Mouse (Mus musculus) mouse trophoblast stem cell (cell line): Measurements from ENCODE around the gene Atrnl1.

Experiments
- in situ Hi-C, 2 experiments: fragments of 300-500 bp; cut with MseI, MboI; formaldehyde crosslinking; loops; 2 replicates in 1 of 2; 3 replicates in 1 of 2; pipeline ENCODE4 v1.15.1; 2025

Gene Atrnl1

DNA sequence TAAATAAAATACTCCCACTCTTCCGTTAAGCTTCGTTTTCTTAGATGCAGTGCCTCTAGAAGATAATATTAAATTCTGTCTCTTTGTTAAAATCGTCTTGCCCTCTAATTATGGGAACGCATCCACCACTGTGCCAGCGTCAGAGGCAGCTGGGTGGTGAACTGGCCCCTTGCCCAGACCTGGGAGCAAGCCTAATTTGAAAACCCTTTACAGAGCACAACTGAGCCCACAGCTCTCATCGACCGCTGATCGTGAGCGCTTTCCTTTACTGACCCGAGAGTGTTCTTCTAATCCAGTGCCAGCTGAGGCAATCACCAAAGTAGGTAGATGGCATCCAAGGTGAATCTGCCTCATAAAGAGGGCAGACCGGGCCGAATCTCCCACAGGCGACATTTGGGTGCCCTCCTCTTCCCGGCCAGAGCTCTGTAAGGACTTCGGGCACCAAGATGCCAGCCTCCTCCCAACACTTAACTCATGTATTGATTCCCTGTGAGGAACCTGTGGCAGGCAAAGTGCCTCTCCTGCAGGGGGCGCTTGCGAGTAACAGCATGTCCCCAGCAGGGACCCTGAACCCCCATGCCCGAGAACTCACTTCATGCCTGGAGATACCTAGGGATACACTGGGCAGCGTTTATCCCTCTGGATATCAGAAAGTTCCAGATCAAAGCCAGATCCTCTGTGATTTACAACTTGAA is 507.5 kb downstream of the Atrnl1 start:
- in situ Hi-C loops: no loop called here

DNA sequence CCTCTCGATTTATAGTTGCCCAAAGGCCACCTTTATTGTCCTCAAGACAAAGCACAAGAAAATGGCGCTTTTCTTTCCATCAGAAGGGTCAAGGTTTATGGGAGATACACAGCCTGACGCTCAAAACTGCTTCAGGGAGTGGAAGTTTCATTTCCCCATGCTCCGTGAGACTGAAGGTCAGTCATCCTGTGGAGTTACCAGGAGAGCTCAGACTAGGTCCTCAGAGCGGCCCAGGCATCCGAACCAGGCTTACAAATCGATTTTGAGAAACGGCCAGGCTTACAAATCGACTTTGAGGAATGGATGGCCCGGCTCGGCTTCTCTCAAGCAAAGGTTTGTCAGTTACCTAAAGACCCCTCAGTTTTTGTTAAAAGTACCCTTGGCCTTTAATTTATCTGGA is 508.0 kb downstream of the Atrnl1 start:
- in situ Hi-C loops: no loop called here

DNA sequence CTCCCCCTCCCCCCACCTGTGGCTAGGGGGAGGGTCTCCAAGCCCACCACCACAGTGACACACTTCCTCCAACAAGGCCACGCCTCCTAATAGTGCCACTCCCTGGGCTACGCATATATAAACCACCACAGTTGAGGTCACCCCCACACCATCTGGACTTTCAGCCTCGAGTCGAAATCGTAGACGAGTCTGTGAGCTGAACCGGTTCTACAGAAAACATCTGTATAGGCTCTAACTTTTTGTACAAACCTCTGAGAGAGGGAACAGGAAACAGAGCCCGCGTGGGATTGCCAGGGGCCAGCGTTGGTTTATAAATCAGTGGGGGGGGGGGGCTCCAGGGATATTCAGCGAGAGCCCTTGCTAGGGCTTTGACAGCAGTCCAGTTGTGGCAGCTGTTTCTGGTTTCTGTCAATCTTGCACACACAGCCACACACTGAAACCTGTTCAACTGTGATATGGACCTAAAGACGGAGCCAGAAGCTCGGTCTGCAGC is 508.9 kb downstream of the Atrnl1 start:
- in situ Hi-C loops: no loop called here

DNA sequence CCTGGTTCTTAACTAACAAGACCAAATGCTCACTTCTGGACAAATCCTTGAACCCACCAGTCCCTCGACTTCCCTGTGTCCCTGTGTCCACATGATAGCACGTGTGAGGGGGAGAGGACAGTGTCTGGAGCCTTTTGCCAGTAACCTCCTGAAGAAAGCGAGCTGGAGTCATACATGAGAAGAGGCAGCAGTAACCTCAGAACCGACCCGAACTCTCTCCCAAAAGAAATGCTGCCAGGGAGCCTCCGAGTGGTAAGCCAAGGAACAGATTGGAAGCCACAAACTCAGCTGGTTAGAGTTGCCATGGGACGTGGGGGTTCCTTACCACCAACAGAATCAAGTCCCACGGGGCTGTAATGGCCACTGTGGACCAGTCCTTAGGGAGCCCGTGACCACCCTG is 509.8 kb downstream of the Atrnl1 start:
- in situ Hi-C loops: no loop called here

DNA sequence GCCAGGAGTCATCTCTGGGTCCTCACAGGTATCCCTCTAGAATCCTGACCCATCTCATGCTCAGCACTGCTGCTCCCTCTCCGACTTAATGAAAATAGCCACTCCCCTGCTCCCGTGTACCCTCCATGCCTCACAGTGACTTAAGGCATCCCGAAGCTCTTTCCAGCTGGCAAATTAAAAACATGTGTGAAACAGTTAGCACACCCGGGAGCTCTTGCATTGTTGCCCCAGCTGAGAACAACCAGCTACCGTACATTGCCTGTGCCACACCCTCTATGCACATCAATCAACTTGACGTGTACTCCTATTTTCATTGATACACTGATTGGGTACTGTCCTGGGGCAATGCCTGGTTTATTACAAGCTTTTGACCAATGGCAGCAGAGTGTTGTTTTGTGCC is 510.8 kb downstream of the Atrnl1 start:
- in situ Hi-C loops: no loop called here

DNA sequence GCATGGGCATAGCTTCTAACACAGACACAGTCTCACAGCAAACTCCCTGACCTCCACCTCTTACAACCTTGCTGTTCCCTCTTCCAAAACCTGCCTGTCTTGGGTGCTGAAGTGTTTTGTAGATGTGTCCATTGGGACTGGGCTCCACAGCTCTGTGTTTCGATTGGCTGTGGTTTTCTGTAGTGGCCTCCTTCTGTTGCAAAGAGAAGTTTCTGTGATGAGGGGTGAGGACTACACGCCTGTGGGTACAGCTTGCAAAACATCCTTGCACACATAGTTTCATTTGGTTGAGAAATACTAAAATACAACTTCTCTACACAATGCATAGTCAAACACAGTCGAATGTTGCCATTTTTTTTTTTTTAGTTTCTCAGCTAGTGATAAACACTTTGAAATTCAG is 512.8 kb downstream of the Atrnl1 start:
- in situ Hi-C loops: no loop called here

DNA sequence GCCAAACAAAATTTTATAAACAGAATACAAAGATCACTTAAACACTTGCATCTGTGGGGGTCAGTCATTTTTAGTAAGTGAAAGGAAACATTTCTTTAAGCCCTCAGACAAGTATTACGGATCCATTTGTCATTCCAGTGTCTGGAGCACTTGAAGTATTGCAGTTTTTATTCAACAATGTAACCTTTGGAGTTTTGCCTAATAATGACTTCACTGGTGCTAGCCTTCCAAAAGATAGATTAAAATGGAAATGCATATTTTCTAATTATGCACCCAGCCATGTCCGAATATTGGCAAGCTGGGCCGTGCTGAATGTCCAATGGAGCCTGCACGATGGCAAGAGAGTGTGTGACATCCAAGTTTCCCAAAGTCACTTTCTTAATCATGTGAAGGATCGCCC is 513.7 kb downstream of the Atrnl1 start:
- in situ Hi-C loops: no loop called here

DNA sequence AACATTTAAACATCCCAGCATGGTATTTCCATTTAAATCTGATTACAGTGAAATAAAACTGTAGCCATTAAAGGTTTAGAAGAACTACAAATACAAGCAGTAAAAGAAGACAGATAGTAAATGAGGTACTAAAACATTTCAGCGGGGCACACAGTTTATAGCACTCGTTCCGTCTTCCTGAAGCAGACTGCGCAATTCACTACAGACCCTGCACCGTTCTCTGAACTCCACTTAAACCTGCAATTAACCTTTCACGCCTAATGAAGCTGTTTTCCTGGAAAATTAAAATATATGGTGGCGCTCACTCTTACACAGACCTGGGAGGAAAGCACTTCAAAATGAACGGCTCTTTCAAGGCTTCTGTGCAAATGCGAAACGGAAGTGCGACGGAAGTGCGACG is 514.2 kb downstream of the Atrnl1 start:
- in situ Hi-C loops: no loop called here

DNA sequence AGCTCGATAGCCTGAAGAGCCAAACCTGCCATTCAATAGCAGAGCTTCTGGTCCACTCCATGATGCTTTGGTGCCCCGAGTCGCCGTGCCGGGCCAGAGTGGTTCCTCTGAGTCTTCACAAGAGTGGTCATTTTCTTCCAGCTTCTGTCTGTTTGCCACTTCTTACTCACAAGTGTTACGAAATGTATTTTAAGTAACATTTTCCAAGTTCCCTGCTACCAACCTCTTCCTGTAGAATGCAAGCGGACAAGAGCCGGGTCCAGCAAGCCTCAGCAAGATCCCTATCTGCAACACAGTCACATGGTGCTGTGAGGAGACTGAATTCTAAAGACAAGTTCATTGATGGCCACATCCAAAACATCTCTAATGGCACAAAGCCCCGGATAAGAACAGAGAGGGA is 521.1 kb downstream of the Atrnl1 start:
- in situ Hi-C loops: no loop called here

DNA sequence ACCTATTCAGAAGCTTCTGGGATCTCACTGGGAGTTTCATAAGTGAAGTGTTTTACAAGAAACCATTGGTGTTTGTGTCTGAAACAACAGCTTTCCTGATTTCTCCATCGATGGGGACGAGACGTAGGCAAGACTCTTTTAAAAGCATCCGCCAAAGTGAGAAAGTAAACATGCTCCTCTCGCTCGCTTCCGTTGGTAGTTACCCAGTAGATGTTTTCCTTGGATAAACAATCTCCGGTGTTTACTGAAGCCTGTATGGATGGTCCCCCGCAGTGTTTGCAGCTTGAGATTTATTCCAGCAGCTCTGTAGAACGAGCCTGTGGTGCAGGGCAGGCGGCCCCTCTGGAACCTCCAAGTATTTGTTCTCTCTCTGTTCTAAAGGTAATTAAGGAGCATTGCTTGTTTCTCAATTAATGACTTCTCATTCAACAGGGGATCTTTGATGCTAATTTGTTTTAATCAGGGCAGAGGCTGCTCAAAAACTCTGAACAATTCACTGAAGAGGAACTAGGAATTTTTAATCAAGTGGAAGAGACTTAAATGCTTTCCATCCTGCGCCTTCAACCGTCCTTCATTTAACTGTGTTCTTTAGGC is 529.5 kb downstream of the Atrnl1 start:
- in situ Hi-C loops: no loop called here

DNA sequence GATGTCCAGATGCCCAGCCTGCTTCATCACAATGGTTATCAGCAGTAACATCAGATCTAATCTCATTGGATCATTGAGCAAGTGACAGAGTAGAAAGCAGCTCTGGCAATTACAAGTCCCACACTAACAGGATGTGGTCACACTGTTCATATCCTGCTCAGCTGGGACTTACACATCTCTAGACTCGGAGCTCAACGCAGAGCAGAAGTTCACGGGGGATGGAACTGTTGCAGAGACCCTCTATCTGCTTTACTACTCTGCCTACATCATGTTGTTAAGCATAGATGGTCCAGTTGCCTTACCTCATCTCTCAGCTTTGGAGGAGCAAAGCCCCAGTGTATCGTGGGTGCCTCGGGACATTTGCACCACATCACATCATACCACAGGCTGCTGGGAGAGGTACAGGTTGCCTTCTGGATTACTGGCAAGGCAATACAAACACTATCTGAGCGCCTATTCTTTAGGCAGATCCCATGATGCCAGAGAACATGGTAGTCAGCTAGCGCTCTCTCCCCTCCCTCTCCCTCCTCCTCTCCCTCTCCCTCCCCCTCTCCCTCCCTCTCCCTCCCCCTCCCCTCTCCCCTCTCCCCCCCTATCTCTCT is 533.1 kb downstream of the Atrnl1 start:
- in situ Hi-C loops: no loop called here

DNA sequence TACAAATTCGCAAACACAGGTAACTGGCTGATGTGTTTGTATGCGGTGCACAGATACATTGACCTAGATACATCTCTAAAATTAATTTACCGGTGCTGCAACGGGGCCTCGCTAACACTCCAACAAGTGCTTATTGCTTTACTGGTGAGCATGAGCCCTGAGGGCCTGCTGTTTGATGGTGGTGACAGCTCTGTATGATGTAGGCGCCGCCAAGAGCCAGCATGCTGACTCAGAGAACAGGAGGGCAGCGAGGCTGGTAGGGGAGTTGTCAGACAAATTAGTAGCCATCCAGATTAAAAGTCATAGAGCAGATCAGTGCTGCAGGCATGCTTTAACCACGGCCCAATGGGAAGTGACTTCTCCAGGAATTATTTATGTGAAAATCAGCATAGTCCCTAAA is 534.7 kb downstream of the Atrnl1 start:
- in situ Hi-C loops: no loop called here

DNA sequence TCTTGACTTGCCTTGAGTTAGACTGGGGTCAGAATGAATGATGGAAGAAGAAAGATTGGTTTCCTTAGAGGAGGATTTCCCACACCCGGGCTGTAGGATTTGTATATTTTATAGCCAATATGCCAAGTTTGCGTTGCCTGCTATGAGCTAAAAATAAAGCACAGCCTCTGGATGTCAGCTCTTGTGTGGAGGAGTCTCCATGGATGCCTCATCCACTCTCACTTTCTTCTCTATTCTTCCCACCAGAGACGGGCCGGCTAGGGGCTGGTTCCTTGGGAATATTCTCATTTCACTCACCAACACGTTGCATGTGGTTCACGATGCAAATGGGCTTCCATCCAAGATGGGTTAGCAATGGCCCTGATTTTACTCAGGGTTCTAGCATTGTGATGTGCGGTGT is 540.4 kb downstream of the Atrnl1 start:
- in situ Hi-C loops: no loop called here

DNA sequence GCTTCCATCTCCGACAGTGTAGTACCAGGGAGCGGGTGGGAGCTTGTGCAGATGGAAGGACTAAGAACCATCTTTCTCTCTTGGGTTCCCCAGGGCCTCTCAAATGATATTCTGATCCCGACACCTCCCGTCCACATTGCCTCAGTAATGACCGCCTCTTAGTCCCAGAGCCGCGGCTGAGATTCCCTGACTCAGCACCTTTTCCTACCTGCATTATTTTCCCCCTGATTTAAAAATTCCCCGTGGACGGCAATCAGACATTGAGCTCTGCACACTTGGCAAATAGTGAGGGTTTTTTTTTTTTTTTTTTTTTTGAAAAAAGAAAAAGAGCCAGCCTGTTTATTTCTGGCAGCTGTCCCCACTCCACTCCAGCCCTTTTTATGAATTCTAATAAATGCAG is 550.7 kb downstream of the Atrnl1 start:
- in situ Hi-C loops: no loop called here

DNA sequence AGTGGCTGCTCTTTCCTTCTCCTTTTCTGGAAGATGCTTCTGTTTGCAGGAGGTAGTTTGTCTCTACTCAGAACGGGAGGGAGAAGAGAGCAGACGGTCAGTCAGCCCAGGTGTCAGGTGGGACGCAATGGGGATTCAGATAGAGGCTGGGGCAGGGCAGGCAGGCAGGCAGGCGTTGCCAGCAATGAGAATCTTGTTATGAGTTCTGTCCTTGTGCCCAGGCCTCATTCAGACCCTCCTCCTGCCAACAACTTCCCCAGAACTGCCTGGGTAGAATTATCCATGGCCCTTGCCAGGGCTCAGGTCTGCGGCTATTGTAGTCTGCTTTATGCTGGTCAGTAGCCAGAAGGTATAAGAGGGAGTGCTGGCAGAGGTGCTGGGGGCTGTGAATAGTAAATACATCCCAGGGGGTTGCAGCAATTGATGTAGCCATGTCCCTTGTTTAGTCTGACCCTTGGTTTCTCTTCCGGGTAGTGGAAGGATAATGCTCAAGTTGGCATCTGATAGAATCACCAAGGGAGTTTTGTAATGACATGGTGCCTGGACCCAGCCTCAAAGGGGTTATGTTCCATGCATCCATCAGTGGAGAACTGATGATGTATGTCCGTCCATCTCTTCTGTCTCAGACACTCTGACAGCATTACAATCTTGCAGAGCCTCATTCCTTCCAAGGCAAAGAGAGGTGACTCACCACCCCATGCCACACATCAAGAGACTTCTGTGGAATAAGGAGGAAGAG is 554.2 kb downstream of the Atrnl1 start:
- in situ Hi-C loops: no loop called here

DNA sequence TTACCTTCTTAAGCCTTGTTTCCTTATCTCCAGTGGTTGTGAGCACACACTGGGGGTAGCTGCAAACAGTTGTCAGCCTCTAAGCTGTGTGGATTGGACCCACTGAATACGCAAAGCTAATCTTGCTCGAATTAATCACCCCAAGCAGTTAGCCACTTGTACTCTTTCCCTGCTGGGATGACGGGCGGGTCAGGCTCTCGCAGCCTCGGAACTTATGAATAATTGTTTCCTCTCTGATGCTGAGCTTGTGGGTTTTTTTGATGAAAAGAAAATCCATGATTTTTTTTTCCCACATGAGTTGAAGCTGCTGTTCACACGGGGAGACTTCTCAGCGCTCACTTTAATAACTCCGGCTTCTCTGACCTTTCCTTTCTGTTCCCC is 554.8 kb downstream of the Atrnl1 start:
- in situ Hi-C loops: no loop called here

DNA sequence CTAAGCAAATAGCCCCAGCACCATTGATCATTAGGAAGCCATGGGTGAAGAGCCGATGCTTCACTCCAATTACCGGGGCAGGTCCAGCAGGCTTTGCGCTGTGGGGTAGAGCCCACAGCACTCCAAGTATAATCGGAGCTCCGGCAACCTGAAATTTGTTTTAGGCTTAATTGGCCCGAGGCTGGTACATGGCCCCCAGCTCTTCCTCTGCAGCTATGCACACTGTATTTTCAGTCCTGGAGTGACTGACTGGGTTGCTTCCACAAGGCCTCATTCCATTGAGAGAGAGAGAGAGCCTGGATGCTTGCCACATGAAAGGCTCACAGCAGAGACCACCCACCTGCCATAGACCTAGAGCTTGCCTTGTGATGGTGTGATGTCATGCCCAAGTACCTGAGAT is 555.3 kb downstream of the Atrnl1 start:
- in situ Hi-C loops: no loop called here

DNA sequence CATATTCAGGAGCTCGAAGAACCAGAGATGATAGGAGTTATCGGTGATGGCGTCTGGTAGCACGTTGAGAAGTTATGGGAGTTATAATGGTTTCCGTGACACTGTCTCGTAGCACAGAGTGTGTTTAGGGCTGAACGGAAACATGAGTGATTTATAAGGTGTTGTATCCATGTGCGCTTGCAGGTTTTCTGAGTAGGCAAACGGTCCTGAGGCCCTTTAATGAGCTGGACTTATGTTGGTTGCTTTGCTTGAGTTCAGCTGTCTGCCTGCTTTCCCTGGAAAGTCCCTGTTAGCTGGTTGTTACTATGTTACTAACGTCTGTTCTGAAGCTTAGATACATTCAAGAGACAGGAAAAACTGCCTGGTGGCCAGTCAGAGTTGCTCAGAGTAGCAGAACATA is 567.6 kb downstream of the Atrnl1 start:
- in situ Hi-C loops: no loop called here

DNA sequence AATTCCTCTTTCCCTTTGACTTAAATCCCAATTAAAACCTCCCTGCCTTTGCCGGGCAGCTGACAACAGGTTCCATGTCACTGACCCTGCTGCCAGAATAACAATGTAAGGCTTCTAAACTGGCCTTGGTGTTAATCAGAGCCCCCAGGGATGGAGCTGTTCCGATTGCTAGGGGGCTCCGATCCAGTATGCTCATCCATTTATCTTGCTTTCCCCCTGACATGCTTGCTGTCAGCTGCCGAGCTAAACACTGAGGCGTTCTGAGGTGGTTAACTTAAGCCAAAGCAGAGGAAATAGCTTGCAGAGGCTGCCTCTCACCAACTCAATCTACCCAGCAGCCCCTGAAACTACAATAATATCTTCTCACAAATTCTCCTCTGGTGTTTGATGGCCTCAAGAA is 569.9 kb downstream of the Atrnl1 start:
- in situ Hi-C loops: no loop called here
